Mouse (Mus musculus): ENCODE results near the gene Pcbp1.

- no peak for TF ChIP-seq USF1 (IDR thresholded peaks at IDR 0.05; ENCODE audit: low read depth)
- no peak for TF ChIP-seq CTCF (IDR thresholded peaks at IDR 0.05; ENCODE audit: control insufficient read depth, insufficient read depth, insufficient read length)
- no peak for TF ChIP-seq CEBPB (IDR thresholded peaks at IDR 0.05; ENCODE audit: low read depth)
Measured at GRCm38 (mm10) chr6:86527766-86528450, 1.8 kb upstream of the Pcbp1 start.
